Mouse (Mus musculus): ENCODE results near the gene Smu1.
"Not testable (repeated sequence)": the region's sequence is repeated elsewhere in the genome, so short reads cannot be mapped to it uniquely, and the experiment has no call there.

The Smu1 gene

GRCm38 (mm10) chr4:40757780-40758420, at the start of gene Smu1:
Smu1 (minus strand) TSS chr4:40757923.
- DNase-seq (ENCODE audit: low spot score in 2 of 2) = peak; percentile 89 to 97

GRCm38 (mm10) chr4:40807382-40807781, 49.7 kb upstream of the Smu1 start:
- DNase-seq (ENCODE audit: low spot score in 2 of 2) = no peak

GRCm38 (mm10) chr4:40805401-40805800, 47.7 kb upstream of the Smu1 start:
- no peak for DNase-seq (ENCODE audit: low spot score in 2 of 2)

GRCm38 (mm10) chr4:40802787-40803186, 45.1 kb upstream of the Smu1 start:
- DNase-seq (ENCODE audit: low spot score in 2 of 2) = no peak

GRCm38 (mm10) chr4:40801908-40802307, 44.2 kb upstream of the Smu1 start:
- DNase-seq (ENCODE audit: low spot score in 2 of 2) = no peak

DNA sequence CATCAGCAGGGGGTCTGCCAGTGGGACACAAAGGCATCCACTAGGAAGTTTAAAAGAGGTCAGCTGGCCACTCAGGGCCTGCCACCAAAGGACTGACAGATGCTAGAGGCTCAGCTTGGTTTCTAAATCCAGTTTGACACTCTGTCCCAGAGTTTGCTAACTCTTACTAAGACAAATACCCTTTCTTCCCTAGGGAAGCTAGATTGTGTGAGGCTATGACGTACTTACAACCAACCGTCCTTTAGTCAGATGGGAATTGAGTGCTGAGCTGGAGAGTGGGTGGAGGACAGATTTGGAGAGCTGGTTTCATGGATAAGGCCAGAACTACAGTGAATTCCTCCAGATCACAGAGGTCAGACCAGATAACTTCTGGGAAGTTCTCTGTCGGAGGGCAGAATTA, 43.1 kb upstream of the Smu1 start:
- no peak for DNase-seq (ENCODE audit: low spot score in 2 of 2)

- DNase-seq (ENCODE audit: low spot score in 2 of 2) = not testable (repeated sequence)
These were observed 41.3 kb upstream of the Smu1 start for GRCm38 (mm10) chr4:40798833-40799555.

DNA sequence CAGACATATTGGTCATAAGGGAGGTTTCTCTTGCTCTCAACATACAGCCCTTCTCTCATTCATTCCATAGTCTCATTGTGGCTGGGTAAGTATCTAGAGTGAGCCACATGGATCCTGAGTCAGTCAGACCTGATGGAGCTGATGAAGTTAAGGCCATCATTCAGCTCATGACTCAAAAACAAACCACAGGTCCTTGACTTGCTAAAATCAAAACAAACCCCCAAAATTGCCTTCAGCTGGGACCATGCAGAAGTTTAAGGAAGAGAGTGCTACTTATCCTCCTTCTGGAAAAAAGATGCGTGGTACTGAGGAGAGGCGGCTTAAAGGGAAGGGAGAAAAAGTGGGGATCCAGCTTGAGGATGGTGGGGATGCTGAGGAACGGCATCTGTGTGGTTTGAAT, 38.0 kb upstream of the Smu1 start:
- DNase-seq (ENCODE audit: low spot score in 2 of 2) = no peak

DNA sequence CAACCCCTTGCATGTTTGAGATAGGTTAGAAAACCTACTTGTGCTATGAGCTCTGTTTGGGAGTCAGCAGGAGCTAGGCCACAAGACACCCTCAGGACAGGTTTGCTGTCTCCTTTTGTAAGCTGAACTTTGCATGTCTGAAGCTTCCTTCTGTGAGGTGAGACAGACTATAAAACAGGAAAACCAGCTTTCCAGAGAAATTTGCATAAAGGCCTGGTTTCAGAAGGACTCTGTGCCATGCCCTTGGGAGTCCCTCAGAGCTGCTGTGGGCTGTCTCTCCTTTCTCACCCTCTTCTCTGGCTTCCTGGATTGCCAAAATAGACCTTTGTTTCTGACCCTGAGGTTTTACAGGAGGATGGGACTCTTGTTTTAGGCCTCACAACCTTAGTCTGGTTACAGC, 36.6 kb upstream of the Smu1 start:
- no peak for DNase-seq (ENCODE audit: low spot score in 2 of 2)

- DNase-seq (ENCODE audit: low spot score in 2 of 2) = no peak
These were observed 33.5 kb upstream of the Smu1 start for GRCm38 (mm10) chr4:40791176-40791575.

DNA sequence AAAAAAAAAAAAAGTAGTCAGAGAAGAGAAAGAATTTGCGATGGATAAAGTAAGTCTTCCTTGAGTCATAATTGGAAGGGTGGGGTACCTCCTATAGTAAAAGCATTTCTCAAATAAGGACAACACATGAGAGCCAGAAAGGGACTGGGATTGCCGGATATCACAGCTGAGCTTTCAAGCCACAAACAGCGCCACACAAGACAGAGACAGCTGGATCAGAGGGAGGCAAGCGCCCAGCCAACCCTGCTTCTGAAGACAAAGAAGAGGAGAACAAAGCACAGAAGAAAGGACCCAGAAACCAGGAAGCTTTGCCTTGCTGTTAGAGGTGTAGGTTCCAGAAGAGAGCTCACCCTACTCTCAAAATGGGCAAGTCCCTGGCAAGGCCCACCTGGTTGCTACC, 28.9 kb upstream of the Smu1 start:
- DNase-seq (ENCODE audit: low spot score in 2 of 2) = no peak

DNA sequence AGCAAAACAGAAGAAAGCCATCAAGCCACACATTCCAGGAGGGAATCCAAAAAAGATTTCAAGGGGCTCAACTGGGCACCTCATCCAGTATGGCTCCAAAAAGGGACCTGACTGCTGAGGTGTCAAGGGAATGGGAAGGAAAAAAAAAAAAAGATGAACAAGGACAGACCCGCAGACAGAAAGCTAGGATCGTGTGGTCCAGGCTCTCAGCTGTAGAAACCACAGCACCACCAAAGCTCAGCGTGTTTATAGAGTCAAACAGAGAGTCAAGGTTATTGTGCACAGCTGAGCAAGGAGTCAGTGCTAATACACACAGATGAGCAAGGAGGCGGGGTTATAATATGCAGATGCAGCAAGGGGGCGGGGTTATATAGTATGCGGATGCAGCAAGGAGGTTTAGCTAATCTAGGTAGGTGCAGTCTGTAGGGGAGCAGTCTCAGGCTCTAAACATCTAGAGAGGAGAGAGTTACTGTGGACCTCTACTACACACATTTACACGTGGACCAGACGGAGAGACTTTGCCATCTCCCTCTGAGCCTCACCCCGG, 28.0 kb upstream of the Smu1 start:
- DNase-seq (ENCODE audit: low spot score in 2 of 2) = no peak

DNA sequence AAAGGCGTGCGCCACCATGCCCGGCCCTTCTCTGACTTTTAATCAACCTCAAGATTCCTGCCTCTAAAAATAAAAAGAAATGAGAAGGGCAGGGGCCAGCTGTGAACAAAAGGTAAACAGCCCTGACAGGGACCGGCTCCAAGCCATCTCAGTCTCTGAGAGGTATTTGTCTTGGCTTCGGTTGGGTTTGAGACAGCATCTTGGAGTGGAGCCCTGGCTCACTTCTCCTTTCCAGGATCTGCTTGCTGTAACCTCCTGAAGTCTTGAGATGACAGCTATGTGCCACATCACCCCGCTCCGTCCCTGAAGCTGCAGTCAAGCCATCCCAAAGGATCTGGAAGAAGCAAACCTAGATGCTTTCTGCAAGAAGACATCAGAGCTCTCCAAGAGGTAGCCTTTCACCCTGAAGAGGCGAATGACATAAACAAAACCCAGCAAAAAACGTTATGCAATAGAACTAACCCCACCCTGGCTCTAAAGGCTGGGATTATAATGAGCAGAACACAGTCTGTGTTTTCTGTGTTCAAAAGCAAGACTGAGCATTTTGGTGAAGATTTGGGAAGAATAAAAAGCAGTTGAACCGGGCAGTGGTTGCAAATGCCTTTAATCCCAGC, 26.9 kb upstream of the Smu1 start:
- no peak for DNase-seq (ENCODE audit: low spot score in 2 of 2)

DNA sequence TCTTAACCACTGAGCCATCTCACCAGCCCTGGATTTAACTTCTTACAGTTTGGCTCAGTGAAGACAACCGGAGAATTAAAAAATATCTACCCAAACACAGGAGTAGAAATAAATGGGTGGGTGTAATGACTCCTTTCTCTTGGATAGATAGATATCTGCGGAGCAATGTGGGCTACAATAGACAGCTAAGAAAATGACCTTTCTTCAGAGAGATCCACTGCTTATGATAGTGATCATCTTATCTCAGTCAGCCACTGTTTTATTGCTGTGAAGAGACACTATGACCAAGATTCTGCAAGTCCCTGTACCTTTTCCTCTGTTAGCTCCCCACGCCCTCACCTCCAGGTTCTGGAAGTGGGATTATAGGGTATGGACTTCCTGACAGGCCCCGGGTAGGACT, 25.3 kb upstream of the Smu1 start:
- no peak for DNase-seq (ENCODE audit: low spot score in 2 of 2)

GRCm38 (mm10) chr4:40781797-40782495, 24.2 kb upstream of the Smu1 start:
- no peak for DNase-seq (ENCODE audit: low spot score in 2 of 2)

- no peak for DNase-seq (ENCODE audit: low spot score in 2 of 2)
These were observed 23.4 kb upstream of the Smu1 start for GRCm38 (mm10) chr4:40781143-40781542.

DNA sequence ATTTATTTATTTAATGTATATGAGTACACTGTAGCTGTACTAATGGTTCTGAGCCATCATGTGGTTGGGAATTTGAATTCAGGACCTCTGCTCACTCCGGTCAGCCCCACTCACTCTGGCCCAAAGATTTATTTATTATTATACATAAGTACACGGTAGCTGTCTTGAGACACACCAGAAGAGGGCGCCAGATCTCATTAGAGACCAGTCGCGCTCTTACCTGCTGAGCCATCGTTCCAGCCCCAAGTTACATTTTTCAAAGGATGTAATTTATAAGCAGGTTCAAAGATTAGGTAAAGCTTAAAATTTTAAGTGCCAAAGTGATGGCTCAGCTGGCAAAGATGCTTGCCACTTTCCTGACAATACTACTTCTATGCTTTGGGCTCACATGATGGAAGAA, 20.9 kb upstream of the Smu1 start:
- no peak for DNase-seq (ENCODE audit: low spot score in 2 of 2)

- DNase-seq (ENCODE audit: low spot score in 2 of 2) = no peak
These were observed 19.4 kb upstream of the Smu1 start for GRCm38 (mm10) chr4:40777116-40777515.

GRCm38 (mm10) chr4:40776416-40776815, 18.7 kb upstream of the Smu1 start:
- no peak for DNase-seq (ENCODE audit: low spot score in 2 of 2)

GRCm38 (mm10) chr4:40774279-40775259, 16.8 kb upstream of the Smu1 start:
- peak; percentile 53 to 74 for DNase-seq (ENCODE audit: low spot score in 2 of 2)

DNA sequence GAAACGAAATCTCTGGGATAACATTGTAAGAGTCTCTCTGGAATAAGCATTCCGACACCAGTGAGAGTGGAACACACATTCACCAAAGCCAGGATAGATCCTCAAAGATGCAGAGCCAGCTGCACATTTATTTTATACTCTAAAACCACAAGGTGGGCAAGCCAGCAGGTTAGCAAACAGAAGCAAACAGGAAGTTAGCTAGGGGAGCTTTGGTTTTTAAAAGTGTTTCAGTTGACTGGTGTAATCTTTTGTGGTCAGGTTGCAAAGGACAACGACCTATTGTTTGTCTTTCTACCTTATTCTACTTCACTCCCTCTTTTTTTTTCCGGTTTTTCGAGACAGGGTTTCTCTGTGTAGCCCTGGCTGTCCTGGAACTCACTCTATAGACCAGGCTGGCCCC, 2.2 kb upstream of the Smu1 start:
- no peak for DNase-seq (ENCODE audit: low spot score in 2 of 2)

Measured in cerebellum, postnatal 4 days (tissue).